Mouse (Mus musculus) ES-Bruce4 (cell line): ENCODE measurements around the gene Eif4e2.

Experiments
- CTCF ChIP-seq: IDR thresholded peaks from one replicate; pipeline ENCODE4 v1.8.1; 2011; ENCODE audit warnings: low read depth, low read length
- EP300 ChIP-seq: IDR thresholded peaks from 2 replicates; pipeline ENCODE4 v1.6.1; 2011; ENCODE audit warnings: low read depth, low read length; ENCODE audit not compliant: insufficient read depth
- POLR2A ChIP-seq: IDR thresholded peaks from one replicate; pipeline ENCODE4 v1.8.1; 2011; ENCODE audit warnings: low read length; ENCODE audit not compliant: insufficient read depth

- TF ChIP-seq CTCF (no peak), POLR2A (no peak), EP300 (no peak)
These were observed 8.7 kb upstream of the Eif4e2 start for GRCm38 (mm10) chr1:87205038-87205437.
